27 mouse cellular contexts compared by ENCODE assay signal in genomic region chr8:114220779-114221178, GRCm38 (mm10). TPM values are rescaled to one million over a fixed set of nuclear protein-coding genes. Genes with fewer than 3 reads are reported as not detected.
DNase-seq lines count a peak whose midpoint lies in the region; ATAC-seq and TF ChIP-seq lines count a peak whose summit lies in the region.
"Had no signal": no experiment of that assay in that cellular context is flagged by ENCODE, and none has a peak within 500 bp of the region (broad histone marks: within the 10 kb centered on the region; RNA-seq: fewer than 3 reads in every experiment).

No protein-coding gene starts in this region.

- TF ChIP-seq POLR2A in limb, embryonic 14.5 days (IDR thresholded peaks at IDR 0.05; ENCODE audit: borderline replicate concordance, extremely low read depth, insufficient read depth, insufficient read length) = no peak

- no peak overlapping the region for H3K27ac ChIP-seq in forebrain, postnatal 0 days (ENCODE audit: low read depth, low read length)
- H3K27ac ChIP-seq in forebrain, embryonic 10.5 days = no peak overlapping the region
- no peak overlapping the region for H3K27ac ChIP-seq in limb, embryonic 14.5 days (replicated peaks; ENCODE audit: low read depth, low read length)
- H3K27ac ChIP-seq in limb, embryonic 10.5 days = no peak overlapping the region
- H3K27ac ChIP-seq: embryonic facial prominence, embryonic 12.5 days; forebrain, embryonic 13.5 days; heart, embryonic 15.5 days; hindbrain, embryonic 10.5 days; hindbrain, embryonic 13.5 days had no signal

- H3K4me1 ChIP-seq in forebrain, postnatal 0 days (ENCODE audit: insufficient read depth) = no peaks in the 10 kb centered on the region
- peaks cover 7% of the 10 kb centered on the region; the same call in 1 of the 2 replicates for H3K4me1 ChIP-seq in forebrain, embryonic 10.5 days
- H3K4me1 ChIP-seq in limb, embryonic 14.5 days (ENCODE audit: control insufficient read depth, insufficient read depth, low read length) = no peaks in the 10 kb centered on the region; the same call in 1 of the 2 replicates
- H3K4me1 ChIP-seq in limb, embryonic 10.5 days = no peaks in the 10 kb centered on the region
- H3K4me1 ChIP-seq: embryonic facial prominence, embryonic 12.5 days; heart, embryonic 15.5 days; hindbrain, embryonic 10.5 days; hindbrain, embryonic 13.5 days had no signal

- peak; percentile 51 for ATAC-seq in forebrain, postnatal 0 days
- no peak for ATAC-seq in limb, embryonic 14.5 days (ENCODE audit: low FRiP score, low read depth)
- ATAC-seq in CD4-positive, CD25-positive, alpha-beta regulatory T cell, adult 4 months = no peak
- ATAC-seq: forebrain, embryonic 13.5 days; intestine, postnatal 0 days had no signal

- 54% methylated on average over 3 of the region's 3 CpGs for WGBS in forebrain, postnatal 0 days
- 90% methylated on average over 3 of the region's 3 CpGs for WGBS in forebrain, embryonic 10.5 days
- WGBS in limb, embryonic 14.5 days = 81% methylated on average over 3 of the region's 3 CpGs
- WGBS in limb, embryonic 10.5 days = 96% methylated on average over 3 of the region's 3 CpGs

- H3K9ac ChIP-seq in forebrain, postnatal 0 days = no peak overlapping the region
- no peak overlapping the region for H3K9ac ChIP-seq in limb, embryonic 14.5 days (ENCODE audit: low read depth, low read length, severe bottlenecking)
- H3K9ac ChIP-seq: embryonic facial prominence, embryonic 12.5 days; forebrain, embryonic 13.5 days; heart, embryonic 12.5 days; heart, embryonic 15.5 days; hindbrain, embryonic 13.5 days had no signal

- peak; percentile 18 to 44 for DNase-seq in cerebellum, postnatal 14 days
- no peak for DNase-seq in cerebellum, postnatal 36 days
- DNase-seq in forebrain, postnatal 0 days = peak; percentile 29
- no peak for DNase-seq in forebrain, embryonic 10.5 days (ENCODE audit: extremely low spot score, low spot score)
- peak; percentile 20 for DNase-seq in limb, embryonic 14.5 days (ENCODE audit: low spot score)
- DNase-seq in limb, embryonic 10.5 days (ENCODE audit: low spot score) = no peak
- DNase-seq: adrenal gland, adult 2 months; adrenal gland, postnatal 14 days; B cell, adult 2 months; cerebellum, adult 18-20 months; cerebellum, adult 9-10 months; gastrocnemius, postnatal 10 days; gastrocnemius, postnatal 36 days; heart, postnatal 10 days; heart, postnatal 36 days; kidney, adult 2 months had no signal

- H3K4me3 ChIP-seq in forebrain, postnatal 0 days (ENCODE audit: low read depth, low read length) = no peak overlapping the region
- no peak overlapping the region for H3K4me3 ChIP-seq in forebrain, embryonic 10.5 days
- no peak overlapping the region for H3K4me3 ChIP-seq in limb, embryonic 14.5 days (replicated peaks; ENCODE audit: low read length)
- no peak overlapping the region for H3K4me3 ChIP-seq in limb, embryonic 10.5 days
- H3K4me3 ChIP-seq: embryonic facial prominence, embryonic 12.5 days; erythroblast, embryonic 14.5 days; forebrain, embryonic 13.5 days; heart, embryonic 12.5 days; heart, embryonic 15.5 days; hindbrain, embryonic 10.5 days; hindbrain, embryonic 13.5 days had no signal

- no peaks in the 10 kb centered on the region for H3K36me3 ChIP-seq in forebrain, postnatal 0 days (ENCODE audit: insufficient read depth)
- no peaks in the 10 kb centered on the region for H3K36me3 ChIP-seq in forebrain, embryonic 10.5 days (replicated peaks)
- H3K36me3 ChIP-seq in limb, embryonic 14.5 days (ENCODE audit: control insufficient read depth, insufficient read depth, low read length) = no peaks in the 10 kb centered on the region
- H3K36me3 ChIP-seq in limb, embryonic 10.5 days = no peaks in the 10 kb centered on the region
- H3K36me3 ChIP-seq: embryonic facial prominence, embryonic 12.5 days; heart, embryonic 12.5 days; heart, embryonic 15.5 days; hindbrain, embryonic 10.5 days; hindbrain, embryonic 13.5 days had no signal

- H3K4me2 ChIP-seq in forebrain, postnatal 0 days (ENCODE audit: low read depth) = no peak overlapping the region
- H3K4me2 ChIP-seq in limb, embryonic 14.5 days (replicated peaks; ENCODE audit: low read depth, low read length, severe bottlenecking) = no peak overlapping the region
- H3K4me2 ChIP-seq: embryonic facial prominence, embryonic 12.5 days; forebrain, embryonic 13.5 days; heart, embryonic 12.5 days; heart, embryonic 15.5 days; hindbrain, embryonic 13.5 days had no signal

- no peaks in the 10 kb centered on the region for H3K9me3 ChIP-seq in forebrain, postnatal 0 days (ENCODE audit: low read length)
- no peaks in the 10 kb centered on the region for H3K9me3 ChIP-seq in forebrain, embryonic 10.5 days
- H3K9me3 ChIP-seq in limb, embryonic 14.5 days (ENCODE audit: control insufficient read depth, low read length) = no peaks in the 10 kb centered on the region
- H3K9me3 ChIP-seq in limb, embryonic 10.5 days (replicated peaks) = no peaks in the 10 kb centered on the region
- H3K9me3 ChIP-seq: embryonic facial prominence, embryonic 12.5 days; forebrain, embryonic 13.5 days; heart, embryonic 12.5 days; heart, embryonic 15.5 days; hindbrain, embryonic 10.5 days; hindbrain, embryonic 13.5 days had no signal

- H3K27me3 ChIP-seq in forebrain, postnatal 0 days (ENCODE audit: insufficient read depth, low read length) = no peaks in the 10 kb centered on the region
- H3K27me3 ChIP-seq in forebrain, embryonic 10.5 days (ENCODE audit: poor library complexity, severe bottlenecking) = no peaks in the 10 kb centered on the region
- H3K27me3 ChIP-seq in limb, embryonic 14.5 days (ENCODE audit: control insufficient read depth, insufficient read depth, low read length) = no peaks in the 10 kb centered on the region
- H3K27me3 ChIP-seq in limb, embryonic 10.5 days (ENCODE audit: low read depth, poor library complexity, severe bottlenecking) = no peaks in the 10 kb centered on the region
- H3K27me3 ChIP-seq: embryonic facial prominence, embryonic 12.5 days; forebrain, embryonic 13.5 days; heart, embryonic 12.5 days; heart, embryonic 15.5 days; hindbrain, embryonic 13.5 days had no signal

- no peak for TF ChIP-seq CTCF in forebrain, postnatal 0 days (IDR thresholded peaks at IDR 0.05; ENCODE audit: low read depth)

RNA-seq across cellular contexts. Expression of gene Vat1l, which starts 15.4 kb away (rescaled TPM):
- total RNA-seq in forebrain, postnatal 0 days (2014; rRNA removed) = 119 and 156 TPM in 2 replicates
- 25.3 and 42.1 TPM in 2 replicates for polyA plus RNA-seq in forebrain, postnatal 0 days (2015; fragmentation: Nextera tagmentation; extraction: Ambion mirVana)
- 7.4 and 8.9 TPM in 2 replicates for polyA plus RNA-seq in forebrain, embryonic 10.5 days (2016; fragmentation: Nextera tagmentation; extraction: Ambion mirVana)
- polyA plus RNA-seq in limb, embryonic 14.5 days (2012; rRNA removed) = 9.9 and 10.7 TPM in 2 replicates
- polyA plus RNA-seq in limb, embryonic 14.5 days (2014; fragmentation: Nextera tagmentation; extraction: Ambion mirVana) = 3.4 and 3.9 TPM in 2 replicates
- 1.1 and 1.6 TPM in 2 replicates for polyA plus RNA-seq in limb, embryonic 10.5 days (2016; fragmentation: Nextera tagmentation; extraction: Ambion mirVana)
- polyA plus RNA-seq in CD4-positive, CD25-positive, alpha-beta regulatory T cell, adult 4 months (2017; shearing (Covaris generic)) = not detected
- total RNA-seq: granulocyte monocyte progenitor cell, adult 5-6 weeks; MEL had no signal
- polyA plus RNA-seq: erythroblast, embryonic 14.5 days had no signal

Comparison
In these comparisons a context has a peak if more than half of its experiments do, and no peak if none do; other contexts are left out.
1. DNase-seq: peak in cerebellum, postnatal 14 days (2 of 2), forebrain, postnatal 0 days (single experiment) and limb, embryonic 14.5 days (single experiment); none in cerebellum, postnatal 36 days (0 of 2), forebrain, embryonic 10.5 days (single experiment) and limb, embryonic 10.5 days (single experiment).